Mouse (Mus musculus) brain, embryonic 14.5 days (tissue): ENCODE results near the gene Dkc1.

ENCODE experiments used
- CTCF ChIP-seq: fragments of 200-500 bp; IDR thresholded peaks from 2 replicates; pipeline ENCODE4 v1.5.1; 2012; ENCODE audit warnings: inconsistent platforms, mild to moderate bottlenecking, moderate library complexity, borderline replicate concordance; ENCODE audit not compliant: insufficient read depth, insufficient read length; ENCODE audit errors: extremely low read depth
- POLR2A ChIP-seq: fragments of 200-500 bp; IDR thresholded peaks from 2 replicates; pipeline ENCODE4 v1.6.1; 2012; ENCODE audit warnings: mild to moderate bottlenecking, inconsistent platforms, borderline replicate concordance; ENCODE audit not compliant: poor library complexity, insufficient read depth, insufficient read length, severe bottlenecking; ENCODE audit errors: extremely low read depth

GRCm38 (mm10) chrX:75046921-75047635 lies 48.6 kb upstream of the Dkc1 start:
- no peak for TF ChIP-seq CTCF
- no peak for TF ChIP-seq POLR2A
